Mouse (Mus musculus) E14TG2a.4 (cell line): ENCODE measurements at regions not wholly inside any gene's neighbourhood (a gene's known extent, or its start where the extent isn't known, plus 50 kb on each side); places are given as distances from the start of the nearest gene placed in this dataset.

Experiments used
- CTCF ChIP-seq: conservative IDR thresholded peaks from 2 replicates; pipeline ENCODE4 v1.5.1; 2014; ENCODE audit warnings: low read length
- POU5F1 ChIP-seq: IDR thresholded peaks from 2 replicates; pipeline ENCODE4 v1.6.1; 2014; ENCODE audit warnings: low read length, borderline replicate concordance

GRCm38 (mm10) chr12:73434684-73435083 is 111.5 kb downstream of the Tmem30b start:
- TF ChIP-seq CTCF (no peak), POU5F1 (no peak)
